Mouse (Mus musculus) megakaryocyte-erythroid progenitor cell, adult 5-6 weeks (primary cell): ENCODE measurements around the gene Slco4a1. TPM values are rescaled to one million over a fixed set of nuclear protein-coding genes. Genes with fewer than 3 reads are reported as not detected.

Experiments used
- ATAC-seq: replicated peaks from 2 replicates; pipeline ENCODE4 v1.8.0; 2016; ENCODE audit warnings: mild to moderate bottlenecking, inconsistent platforms; ENCODE audit not compliant: severe bottlenecking, poor library complexity, low FRiP score, low TSS enrichment
- total RNA-seq, 2 experiments: library from RNA; stranded (forward) in 1 of 2; stranded (reverse) in 1 of 2; fragments of 200-1000, 215-1000 nt in 1 of 2; fragments of >200 nt in 1 of 2; fragmentation: Nextera tagmentation in 1 of 2; gene quantifications; 2 replicates each; pipeline ENCODE4 v1.2.3; 2014 to 2017

The Slco4a1 gene
- total RNA-seq, 2 experiments from 2014 or later, result 0.80 TPM; not detected in 1

- no peak for ATAC-seq
Measured at GRCm38 (mm10) chr2:180443861-180444260, 12.2 kb upstream of the Slco4a1 start.

DNA sequence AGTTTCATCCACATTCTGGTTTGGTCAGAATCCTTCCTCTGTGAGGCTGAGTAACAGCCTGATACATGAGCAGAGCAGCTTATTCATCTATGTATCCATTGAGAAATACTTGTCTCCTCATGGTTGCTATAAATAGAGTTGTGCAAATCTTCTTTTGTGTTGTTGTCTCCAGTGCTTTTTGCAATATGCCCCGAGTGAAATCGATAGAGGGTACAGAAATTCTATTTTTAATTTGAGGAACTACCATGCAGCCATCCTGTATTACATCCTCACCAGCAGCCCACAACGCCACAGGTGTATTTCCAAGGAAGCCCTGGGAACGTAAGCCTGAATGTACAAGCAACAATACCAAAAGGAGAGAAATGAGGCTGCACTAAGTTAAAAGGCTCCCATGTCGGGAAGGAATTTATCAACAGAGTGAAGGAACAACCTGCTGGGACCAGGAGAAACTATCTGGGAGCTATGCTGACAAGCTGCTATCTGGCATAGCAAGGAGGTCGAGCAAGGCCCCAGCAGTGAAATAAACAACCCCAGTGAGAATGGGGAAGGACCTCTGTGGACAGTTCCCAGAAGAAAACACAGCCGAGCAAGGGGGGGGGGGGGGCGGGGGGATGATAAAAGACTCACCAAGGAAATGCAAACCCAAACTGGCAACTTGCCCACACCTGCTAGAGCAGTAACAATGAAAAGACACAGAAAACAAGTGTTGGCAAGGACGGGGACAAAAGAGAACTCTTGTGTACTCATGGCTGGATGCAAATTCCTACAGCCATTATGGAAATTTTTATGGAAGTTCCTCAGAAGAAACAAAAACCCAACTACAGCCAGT lies 10.9 kb upstream of the Slco4a1 start:
- no peak for ATAC-seq

GRCm38 (mm10) chr2:180445962-180446361 lies 10.1 kb upstream of the Slco4a1 start:
- ATAC-seq, result no peak

DNA sequence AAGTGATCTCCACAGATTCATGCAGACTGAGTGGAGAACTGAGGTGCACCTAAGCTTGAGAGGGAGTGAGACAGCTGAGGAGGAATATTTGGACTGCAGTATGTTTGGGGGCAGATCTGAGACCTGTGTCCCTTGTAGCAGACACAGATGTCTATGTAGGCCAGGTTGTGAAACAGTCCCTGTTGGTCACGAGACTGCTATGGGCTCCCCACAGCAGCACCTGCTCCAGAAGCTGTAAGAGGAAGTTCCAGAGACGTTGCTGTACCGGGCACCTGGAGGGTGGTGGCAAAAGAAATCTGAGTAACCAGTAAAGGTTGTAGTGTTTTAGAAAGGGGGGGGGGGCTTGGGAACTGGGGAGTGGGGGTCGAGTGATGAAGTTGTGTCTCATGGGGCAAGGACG lies 7.0 kb upstream of the Slco4a1 start:
- ATAC-seq, result no peak

GRCm38 (mm10) chr2:180450529-180450928 lies 5.5 kb upstream of the Slco4a1 start:
- no peak for ATAC-seq

GRCm38 (mm10) chr2:180456705-180457104 lies 660 bp downstream of the Slco4a1 start:
- ATAC-seq, result 0 out of 2 replicates have a peak, but pooled peaks have one; percentile 5

DNA sequence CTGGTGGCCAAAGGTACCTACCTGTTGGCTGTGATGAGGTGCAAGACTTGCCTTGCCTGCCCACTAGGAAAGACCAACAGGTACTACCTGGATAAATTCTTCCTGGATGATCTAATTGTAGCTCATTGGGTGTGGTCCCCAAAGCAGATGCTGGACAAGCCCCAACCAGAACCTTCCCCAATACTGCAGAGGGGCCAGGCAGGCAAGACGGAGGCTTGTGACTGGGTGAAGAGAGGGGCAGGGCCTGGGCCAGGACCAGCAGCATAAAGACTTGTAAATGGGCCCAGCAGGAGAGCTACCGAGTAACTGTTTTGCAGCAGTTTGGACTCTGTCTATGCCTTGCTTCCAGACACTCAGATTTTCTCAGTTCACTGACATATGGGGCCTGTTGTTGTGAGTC lies 1.6 kb downstream of the Slco4a1 start:
- no peak for ATAC-seq

- no peak for ATAC-seq
Measured at GRCm38 (mm10) chr2:180459437-180459836, 3.4 kb downstream of the Slco4a1 start.

- ATAC-seq, result no peak
Measured at GRCm38 (mm10) chr2:180460801-180461200, 4.8 kb downstream of the Slco4a1 start.

GRCm38 (mm10) chr2:180462593-180462992 lies 6.5 kb downstream of the Slco4a1 start:
- ATAC-seq, result no peak

- ATAC-seq, result no peak
Measured at GRCm38 (mm10) chr2:180466505-180466904, 10.5 kb downstream of the Slco4a1 start.

GRCm38 (mm10) chr2:180468871-180469270 lies 12.8 kb downstream of the Slco4a1 start:
- ATAC-seq, result no peak

- ATAC-seq, result no peak
Measured at GRCm38 (mm10) chr2:180469768-180470167, 13.7 kb downstream of the Slco4a1 start.

DNA sequence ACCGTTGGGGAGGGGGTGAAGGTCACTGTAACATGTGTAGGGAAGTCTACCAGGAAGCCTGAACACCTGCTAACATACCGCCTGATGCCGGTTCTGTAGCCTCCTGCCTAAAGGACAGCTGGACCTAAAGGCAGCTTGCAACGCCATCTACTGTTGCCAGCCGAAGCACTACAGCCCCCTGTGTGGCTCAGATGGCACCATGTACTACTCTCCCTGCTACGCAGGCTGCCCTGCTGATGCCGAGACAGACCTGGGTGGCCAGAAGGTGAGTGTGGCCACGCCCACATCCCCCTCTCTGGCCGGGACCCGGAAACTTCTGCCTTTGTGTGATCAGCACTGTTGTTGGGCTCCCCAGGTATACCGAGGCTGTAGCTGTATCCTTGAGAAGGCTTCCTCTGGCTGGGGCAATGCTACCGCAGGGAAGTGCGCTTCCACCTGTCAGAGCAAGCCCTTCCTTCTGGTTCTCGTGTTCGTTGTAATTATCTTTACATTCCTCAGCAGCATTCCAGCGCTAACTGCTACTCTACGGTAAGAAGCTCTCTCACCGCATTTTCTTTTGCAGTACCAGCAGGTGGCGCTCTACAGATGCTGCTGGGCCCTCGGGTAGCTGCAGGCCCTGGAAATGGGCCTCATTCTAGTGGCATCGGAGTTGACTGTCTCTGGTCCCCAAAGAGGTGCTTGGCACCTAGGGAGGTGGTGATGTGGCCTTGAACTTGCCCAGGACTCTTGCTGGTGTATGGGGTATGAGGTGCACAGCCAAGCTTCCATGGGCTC lies 16.4 kb downstream of the Slco4a1 start:
- peak; percentile 63 for ATAC-seq

DNA sequence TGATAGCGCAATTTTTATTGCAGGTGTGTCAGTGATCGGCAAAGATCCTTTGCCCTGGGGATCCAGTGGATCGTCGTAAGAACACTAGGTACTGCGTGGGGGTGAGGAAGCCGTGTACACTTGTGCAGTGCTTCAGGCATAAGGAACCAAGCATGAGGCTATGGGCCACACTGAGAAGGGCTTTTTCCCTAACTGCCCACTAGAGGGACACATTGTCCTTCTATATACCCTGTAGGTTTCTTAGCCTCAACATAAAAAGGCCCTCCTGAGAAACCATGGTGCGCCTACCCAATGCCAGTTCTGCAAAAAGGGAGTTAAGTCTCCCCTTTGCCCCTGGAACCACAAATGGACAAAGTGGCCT lies 17.0 kb downstream of the Slco4a1 start:
- ATAC-seq, result peak; percentile 90

- ATAC-seq, result no peak
Measured at GRCm38 (mm10) chr2:180474864-180475263, 18.8 kb downstream of the Slco4a1 start.

DNA sequence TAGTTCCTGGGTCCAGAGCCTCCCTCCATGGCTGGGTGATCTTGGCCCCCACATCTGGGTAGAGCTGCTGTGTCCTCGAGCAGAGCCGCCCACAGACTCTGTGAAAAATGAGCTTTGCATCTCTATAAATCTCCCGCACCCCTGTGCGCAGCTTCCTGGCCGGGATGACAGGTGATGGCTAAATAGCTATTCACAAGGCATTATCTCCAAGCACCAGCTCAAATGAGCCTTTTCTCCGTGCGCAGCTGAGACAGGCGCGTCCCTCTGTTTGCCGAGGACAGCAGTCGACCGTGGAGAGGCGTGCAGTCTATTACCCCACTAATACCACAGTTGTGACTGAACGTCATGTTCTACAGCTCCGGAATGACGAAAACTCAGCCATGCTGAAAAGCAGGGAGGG lies 26.2 kb downstream of the Slco4a1 start:
- no peak for ATAC-seq

- ATAC-seq, result no peak
Measured at GRCm38 (mm10) chr2:180484882-180485281, 28.8 kb downstream of the Slco4a1 start.

GRCm38 (mm10) chr2:180485306-180485705 lies 29.3 kb downstream of the Slco4a1 start:
- no peak for ATAC-seq

- no peak for ATAC-seq
Measured at GRCm38 (mm10) chr2:180488210-180488751, 32.2 kb downstream of the Slco4a1 start.
